Mouse (Mus musculus): ENCODE measurements around the gene Aknad1.

- TF ChIP-seq CTCF (IDR thresholded peaks at IDR 0.05; ENCODE audit: extremely low read depth, insufficient read depth, insufficient read length, insufficient replicate concordance) (no peak), POLR2A (IDR thresholded peaks at IDR 0.05; ENCODE audit: low read depth, low read length) (no peak)
Measured at GRCm38 (mm10) chr3:108727776-108728175, 11.7 kb upstream of the Aknad1 start.

Measured in spleen, adult 2 months (tissue).